Mouse (Mus musculus): ENCODE measurements at regions not wholly inside any gene's neighbourhood (a gene's known extent, or its start where the extent isn't known, plus 50 kb on each side); places are given as distances from the start of the nearest gene placed in this dataset.

- TF ChIP-seq CTCF (IDR thresholded peaks at IDR 0.05; ENCODE audit: low read depth, low read length) (no peak), POLR2A (IDR thresholded peaks at IDR 0.05; ENCODE audit: extremely low read depth, insufficient read depth, low read length) (no peak)
- DNase-seq (ENCODE audit: extremely low read depth, low read depth, low spot score), result no peak
- 63% methylated on average over 2 of the region's 2 CpGs for WGBS
- H3K4me1 ChIP-seq (ENCODE audit: control insufficient read depth, insufficient read depth, low read length), result no peaks in the 10 kb centered on the region
- H3K27ac ChIP-seq (replicated peaks; ENCODE audit: insufficient read depth, low read depth, low read length), result no peak overlapping the region
- H3K36me3 ChIP-seq (ENCODE audit: control insufficient read depth, insufficient read depth, low read length), result no peaks in the 10 kb centered on the region
- no peaks in the 10 kb centered on the region for H3K79me2 ChIP-seq (ENCODE audit: control insufficient read depth, insufficient read depth, low read length)
- no peak overlapping the region for H3K4me3 ChIP-seq (ENCODE audit: insufficient read depth, low read depth, low read length)
- H3K9ac ChIP-seq (ENCODE audit: low read depth, low read length), result no peak overlapping the region
- H3K27me3 ChIP-seq (ENCODE audit: control insufficient read depth, insufficient read depth, low read length), result no peaks in the 10 kb centered on the region
These were observed 199.9 kb downstream of the Dph6 start for GRCm38 (mm10) chr2:114454901-114455300.

GRCm38 (mm10) chr2:114450185-114450584 lies 204.6 kb downstream of the Dph6 start:
- H3K4me3 ChIP-seq (ENCODE audit: insufficient read depth, low read depth, low read length), result no peak overlapping the region
- TF ChIP-seq CTCF (IDR thresholded peaks at IDR 0.05; ENCODE audit: low read depth, low read length) (no peak), POLR2A (IDR thresholded peaks at IDR 0.05; ENCODE audit: extremely low read depth, insufficient read depth, low read length) (no peak)
- no peak overlapping the region for H3K27ac ChIP-seq (replicated peaks; ENCODE audit: insufficient read depth, low read depth, low read length)
- H3K9ac ChIP-seq (ENCODE audit: low read depth, low read length), result no peak overlapping the region
- H3K4me1 ChIP-seq (ENCODE audit: control insufficient read depth, insufficient read depth, low read length), result no peaks in the 10 kb centered on the region
- no peak for DNase-seq (ENCODE audit: extremely low read depth, low read depth, low spot score)
- WGBS, result 81% methylated on average over 1 of the region's 1 CpGs
- H3K36me3 ChIP-seq (ENCODE audit: control insufficient read depth, insufficient read depth, low read length), result no peaks in the 10 kb centered on the region
- H3K79me2 ChIP-seq (ENCODE audit: control insufficient read depth, insufficient read depth, low read length), result no peaks in the 10 kb centered on the region
- no peaks in the 10 kb centered on the region for H3K27me3 ChIP-seq (ENCODE audit: control insufficient read depth, insufficient read depth, low read length)

- no peaks in the 10 kb centered on the region for H3K36me3 ChIP-seq (ENCODE audit: control insufficient read depth, insufficient read depth, low read length)
- H3K4me1 ChIP-seq (ENCODE audit: control insufficient read depth, insufficient read depth, low read length), result no peaks in the 10 kb centered on the region
- H3K27ac ChIP-seq (replicated peaks; ENCODE audit: insufficient read depth, low read depth, low read length), result no peak overlapping the region
- no peak overlapping the region for H3K4me3 ChIP-seq (ENCODE audit: insufficient read depth, low read depth, low read length)
- H3K27me3 ChIP-seq (ENCODE audit: control insufficient read depth, insufficient read depth, low read length), result 0 out of 2 replicates have a peak, but pooled peaks cover 2% of the 10 kb centered on the region
- TF ChIP-seq POLR2A (IDR thresholded peaks at IDR 0.05; ENCODE audit: extremely low read depth, insufficient read depth, low read length) (no peak), CTCF (IDR thresholded peaks at IDR 0.05; ENCODE audit: low read depth, low read length) (no peak)
- no peaks in the 10 kb centered on the region for H3K79me2 ChIP-seq (ENCODE audit: control insufficient read depth, insufficient read depth, low read length)
- WGBS, result 80% methylated on average over 2 of the region's 2 CpGs
- H3K9ac ChIP-seq (ENCODE audit: low read depth, low read length), result no peak overlapping the region
- no peak for DNase-seq (ENCODE audit: extremely low read depth, low read depth, low spot score)
These were observed 211.0 kb downstream of the Dph6 start for GRCm38 (mm10) chr2:114443801-114444200.

GRCm38 (mm10) chr2:114440943-114441342 lies 213.8 kb downstream of the Dph6 start:
- 85% methylated on average over 6 of the region's 6 CpGs for WGBS
- H3K4me3 ChIP-seq (ENCODE audit: insufficient read depth, low read depth, low read length), result no peak overlapping the region
- no peak overlapping the region for H3K9ac ChIP-seq (ENCODE audit: low read depth, low read length)
- H3K4me1 ChIP-seq (ENCODE audit: control insufficient read depth, insufficient read depth, low read length), result no peaks in the 10 kb centered on the region
- no peak for TF ChIP-seq CTCF (IDR thresholded peaks at IDR 0.05; ENCODE audit: low read depth, low read length)
- TF ChIP-seq POLR2A (IDR thresholded peaks at IDR 0.05; ENCODE audit: extremely low read depth, insufficient read depth, low read length), result no peak
- no peaks in the 10 kb centered on the region for H3K36me3 ChIP-seq (ENCODE audit: control insufficient read depth, insufficient read depth, low read length)
- no peak overlapping the region for H3K27ac ChIP-seq (replicated peaks; ENCODE audit: insufficient read depth, low read depth, low read length)
- DNase-seq (ENCODE audit: extremely low read depth, low read depth, low spot score), result no peak
- no peaks in the 10 kb centered on the region for H3K79me2 ChIP-seq (ENCODE audit: control insufficient read depth, insufficient read depth, low read length)
- H3K27me3 ChIP-seq (ENCODE audit: control insufficient read depth, insufficient read depth, low read length), result 0 out of 2 replicates have a peak, but pooled peaks cover 2% of the 10 kb centered on the region

GRCm38 (mm10) chr2:114439668-114440067 lies 215.1 kb downstream of the Dph6 start:
- no peaks in the 10 kb centered on the region for H3K4me1 ChIP-seq (ENCODE audit: control insufficient read depth, insufficient read depth, low read length)
- 0 out of 2 replicates have a peak, but pooled peaks cover 2% of the 10 kb centered on the region for H3K27me3 ChIP-seq (ENCODE audit: control insufficient read depth, insufficient read depth, low read length)
- no peak overlapping the region for H3K9ac ChIP-seq (ENCODE audit: low read depth, low read length)
- WGBS, result 74% methylated on average over 1 of the region's 1 CpGs
- TF ChIP-seq POLR2A (IDR thresholded peaks at IDR 0.05; ENCODE audit: extremely low read depth, insufficient read depth, low read length) (no peak), CTCF (IDR thresholded peaks at IDR 0.05; ENCODE audit: low read depth, low read length) (no peak)
- H3K4me3 ChIP-seq (ENCODE audit: insufficient read depth, low read depth, low read length), result no peak overlapping the region
- DNase-seq (ENCODE audit: extremely low read depth, low read depth, low spot score), result no peak
- no peaks in the 10 kb centered on the region for H3K79me2 ChIP-seq (ENCODE audit: control insufficient read depth, insufficient read depth, low read length)
- H3K27ac ChIP-seq (replicated peaks; ENCODE audit: insufficient read depth, low read depth, low read length), result no peak overlapping the region
- H3K36me3 ChIP-seq (ENCODE audit: control insufficient read depth, insufficient read depth, low read length), result no peaks in the 10 kb centered on the region

- H3K4me1 ChIP-seq (ENCODE audit: control insufficient read depth, insufficient read depth, low read length), result no peaks in the 10 kb centered on the region
- no peak overlapping the region for H3K27ac ChIP-seq (replicated peaks; ENCODE audit: insufficient read depth, low read depth, low read length)
- H3K79me2 ChIP-seq (ENCODE audit: control insufficient read depth, insufficient read depth, low read length), result no peaks in the 10 kb centered on the region
- no peak overlapping the region for H3K4me3 ChIP-seq (ENCODE audit: insufficient read depth, low read depth, low read length)
- H3K9ac ChIP-seq (ENCODE audit: low read depth, low read length), result no peak overlapping the region
- TF ChIP-seq CTCF (IDR thresholded peaks at IDR 0.05; ENCODE audit: low read depth, low read length) (no peak), POLR2A (IDR thresholded peaks at IDR 0.05; ENCODE audit: extremely low read depth, insufficient read depth, low read length) (no peak)
- no peak for DNase-seq (ENCODE audit: extremely low read depth, low read depth, low spot score)
- no peaks in the 10 kb centered on the region for H3K36me3 ChIP-seq (ENCODE audit: control insufficient read depth, insufficient read depth, low read length)
- 0 out of 2 replicates have a peak, but pooled peaks cover 2% of the 10 kb centered on the region for H3K27me3 ChIP-seq (ENCODE audit: control insufficient read depth, insufficient read depth, low read length)
- 44% methylated on average over 3 of the region's 3 CpGs for WGBS
These were observed 216.7 kb downstream of the Dph6 start for GRCm38 (mm10) chr2:114438048-114438447.

All from liver, adult 2 months (tissue).